Mouse (Mus musculus): ENCODE data around the gene Sec63. TPM values are rescaled to one million over a fixed set of nuclear protein-coding genes. Genes with fewer than 3 reads are reported as not detected.

Sec63 gene
- polyA plus RNA-seq, 1 experiment from 2014 or later: 15.1 TPM

DNA sequence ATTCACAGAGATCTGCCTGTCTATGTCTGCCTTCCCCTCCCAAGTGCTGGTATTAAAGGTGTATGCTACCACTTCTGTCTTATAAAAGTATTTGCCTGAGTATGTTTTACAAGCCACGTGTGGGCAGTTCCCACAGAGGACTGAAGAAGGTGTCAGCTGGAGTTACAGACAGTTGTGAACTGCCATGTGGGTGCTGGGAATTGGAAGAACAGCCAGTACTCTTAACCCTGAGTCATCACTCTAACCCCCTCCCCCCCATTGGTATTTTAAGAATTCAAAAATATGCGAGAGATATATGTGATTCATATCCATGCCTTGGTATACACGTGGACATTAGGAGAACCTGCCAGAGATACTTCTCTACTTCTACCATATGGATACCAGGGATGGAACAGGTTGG lies 20.4 kb downstream of the Sec63 start:
- Histone ChIP-seq H3K36me3 (ENCODE audit: insufficient read depth, low read length) (no peaks in the 10 kb centered on the region), H3K4me2 (replicated peaks; ENCODE audit: low read depth, low read length) (no peak overlapping the region), H3K9ac (replicated peaks; ENCODE audit: low read depth) (no peak overlapping the region), H3K4me3 (ENCODE audit: low read depth, low read length) (no peak overlapping the region), H3K27me3 (replicated peaks; ENCODE audit: insufficient read depth, low read length) (no peaks in the 10 kb centered on the region), H3K27ac (ENCODE audit: low read length) (no peak overlapping the region), H3K4me1 (ENCODE audit: insufficient read depth, low read depth, low read length) (no peaks in the 10 kb centered on the region), H3K9me3 (ENCODE audit: low read length) (no peaks in the 10 kb centered on the region)
- peak; percentile 25; the same call in 1 of the 2 replicates for TF ChIP-seq EP300 (IDR thresholded peaks at IDR 0.05)
- no peak for TF ChIP-seq CTCF (IDR thresholded peaks at IDR 0.05)
- WGBS: 30% methylated on average over 3 of the region's 3 CpGs
- ATAC-seq (no peak; the same call in 1 of the 2 replicates), DNase-seq (ENCODE audit: low spot score) (peak; percentile 16)

DNA sequence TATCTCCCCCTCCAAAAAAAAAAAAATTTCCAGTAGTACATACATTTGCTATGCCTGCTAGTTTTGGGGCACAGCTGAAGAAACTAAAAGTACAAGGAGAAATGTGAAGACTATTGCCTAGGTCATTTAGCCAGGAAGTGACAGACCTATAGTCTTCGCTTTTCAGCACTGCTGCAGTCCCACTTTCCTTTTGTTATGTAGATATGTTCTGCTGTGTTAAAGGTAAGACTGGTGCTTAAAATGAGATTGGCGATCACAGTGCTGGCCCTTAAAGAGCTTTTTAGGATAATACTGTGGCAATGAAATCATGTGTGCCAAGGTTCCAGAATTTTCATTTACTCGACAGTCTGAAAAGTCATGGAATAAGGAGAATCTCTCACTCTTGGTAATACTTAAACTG lies 39.6 kb downstream of the Sec63 start:
- WGBS: 90% methylated on average over 3 of the region's 3 CpGs
- Histone ChIP-seq H3K27ac (ENCODE audit: low read length) (no peak overlapping the region), H3K4me3 (ENCODE audit: low read depth, low read length) (no peak overlapping the region), H3K27me3 (replicated peaks; ENCODE audit: insufficient read depth, low read length) (no peaks in the 10 kb centered on the region), H3K9me3 (ENCODE audit: low read length) (no peaks in the 10 kb centered on the region), H3K4me2 (replicated peaks; ENCODE audit: low read depth, low read length) (no peak overlapping the region), H3K9ac (replicated peaks; ENCODE audit: low read depth) (no peak overlapping the region), H3K36me3 (ENCODE audit: insufficient read depth, low read length) (peaks cover 5% of the 10 kb centered on the region; the same call in 1 of the 2 replicates), H3K4me1 (ENCODE audit: insufficient read depth, low read depth, low read length) (no peaks in the 10 kb centered on the region)
- DNase-seq (ENCODE audit: low spot score) (no peak), ATAC-seq (no peak)
- TF ChIP-seq EP300 (IDR thresholded peaks at IDR 0.05) (no peak), CTCF (IDR thresholded peaks at IDR 0.05) (no peak)

DNA sequence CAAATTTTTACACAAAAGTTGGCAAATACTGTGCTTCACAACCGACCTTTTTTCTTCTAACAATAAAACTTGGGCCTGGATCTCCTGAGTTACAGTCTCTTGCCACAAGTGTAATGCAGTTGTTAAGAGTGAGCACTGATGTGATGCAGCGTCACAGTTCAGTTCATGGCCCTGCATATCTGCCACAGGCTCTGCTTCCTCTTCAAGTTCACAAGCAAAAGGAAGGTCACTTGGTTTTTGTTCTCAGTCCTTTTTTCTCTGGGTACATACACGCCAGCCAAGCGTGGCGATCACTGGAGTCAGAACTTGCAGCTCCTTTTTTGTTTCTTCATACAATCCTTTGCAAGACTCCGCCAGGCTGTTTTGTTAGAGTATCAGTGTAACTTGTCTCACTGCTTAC lies 64.6 kb downstream of the Sec63 start:
- no peaks in the 10 kb centered on the region for H3K4me1 ChIP-seq (ENCODE audit: insufficient read depth, low read depth, low read length)
- no peak overlapping the region for H3K4me3 ChIP-seq (ENCODE audit: low read depth, low read length)
- H3K9me3 ChIP-seq (ENCODE audit: low read length): no peaks in the 10 kb centered on the region
- no peak overlapping the region for H3K4me2 ChIP-seq (replicated peaks; ENCODE audit: low read depth, low read length)
- no peak overlapping the region for H3K27ac ChIP-seq (ENCODE audit: low read length)
- no peak for TF ChIP-seq CTCF (IDR thresholded peaks at IDR 0.05)
- H3K27me3 ChIP-seq (replicated peaks; ENCODE audit: insufficient read depth, low read length): no peaks in the 10 kb centered on the region
- DNase-seq (ENCODE audit: low spot score) (no peak), ATAC-seq (no peak)
- no peak overlapping the region for H3K9ac ChIP-seq (replicated peaks; ENCODE audit: low read depth)
- H3K36me3 ChIP-seq (ENCODE audit: insufficient read depth, low read length): peaks cover 25% of the 10 kb centered on the region
- WGBS: 85% methylated on average over 6 of the region's 6 CpGs

DNA sequence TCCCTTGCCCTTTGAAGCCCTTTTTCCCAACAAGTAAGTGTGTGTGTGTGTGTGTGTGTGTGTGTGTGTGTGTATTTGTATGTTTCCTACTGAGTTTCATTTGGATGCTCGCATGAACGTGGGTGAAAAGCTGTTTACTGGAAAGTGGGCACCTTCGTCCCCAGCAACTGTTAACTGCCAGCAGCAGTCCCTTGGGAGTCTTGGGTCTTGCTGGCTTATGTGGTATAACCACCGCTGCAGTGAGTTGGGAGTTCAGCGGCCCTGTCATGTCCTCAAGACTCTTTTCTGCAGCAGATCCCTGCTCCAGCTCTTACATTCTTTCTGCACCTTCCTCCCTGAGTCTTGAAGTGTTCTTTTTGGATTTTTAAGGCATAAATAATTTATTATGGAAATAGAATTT lies 65.9 kb downstream of the Sec63 start:
- ATAC-seq: no peak
- no peak overlapping the region for H3K9ac ChIP-seq (replicated peaks; ENCODE audit: low read depth)
- no peaks in the 10 kb centered on the region for H3K27me3 ChIP-seq (replicated peaks; ENCODE audit: insufficient read depth, low read length)
- 83% methylated on average over 5 of the region's 5 CpGs for WGBS
- TF ChIP-seq EP300 (IDR thresholded peaks at IDR 0.05) (no peak), CTCF (IDR thresholded peaks at IDR 0.05) (no peak)
- no peaks in the 10 kb centered on the region for H3K4me1 ChIP-seq (ENCODE audit: insufficient read depth, low read depth, low read length)
- H3K9me3 ChIP-seq (ENCODE audit: low read length): no peaks in the 10 kb centered on the region
- peaks cover 25% of the 10 kb centered on the region for H3K36me3 ChIP-seq (ENCODE audit: insufficient read depth, low read length)
- no peak for DNase-seq (ENCODE audit: low spot score)
- H3K4me3 ChIP-seq (ENCODE audit: low read depth, low read length): no peak overlapping the region
- no peak overlapping the region for H3K27ac ChIP-seq (ENCODE audit: low read length)
- no peak overlapping the region for H3K4me2 ChIP-seq (replicated peaks; ENCODE audit: low read depth, low read length)

DNA sequence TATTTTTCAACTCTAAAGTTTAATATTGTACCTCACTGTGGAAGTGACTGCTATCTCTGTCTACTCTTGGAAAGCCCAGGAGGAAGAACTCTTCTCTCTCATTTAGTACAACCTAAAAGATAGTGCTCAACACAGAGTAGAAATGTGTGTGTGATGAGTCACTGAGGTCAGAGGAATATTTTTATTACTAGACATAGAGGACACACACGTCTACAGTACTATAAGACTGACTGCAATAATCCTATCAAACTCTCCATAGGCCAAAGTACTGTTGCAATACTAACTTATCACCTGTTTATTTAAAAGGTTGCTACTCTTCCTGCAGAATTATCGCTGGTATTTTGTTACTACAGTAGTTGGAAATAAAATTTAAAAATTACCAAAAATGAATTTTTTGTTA lies 68.7 kb downstream of the Sec63 start:
- Histone ChIP-seq H3K27me3 (replicated peaks; ENCODE audit: insufficient read depth, low read length) (no peaks in the 10 kb centered on the region), H3K4me3 (ENCODE audit: low read depth, low read length) (no peak overlapping the region), H3K9me3 (ENCODE audit: low read length) (no peaks in the 10 kb centered on the region), H3K4me1 (ENCODE audit: insufficient read depth, low read depth, low read length) (no peaks in the 10 kb centered on the region), H3K9ac (replicated peaks; ENCODE audit: low read depth) (no peak overlapping the region), H3K36me3 (ENCODE audit: insufficient read depth, low read length) (peaks cover 18% of the 10 kb centered on the region), H3K4me2 (replicated peaks; ENCODE audit: low read depth, low read length) (no peak overlapping the region), H3K27ac (ENCODE audit: low read length) (no peak overlapping the region)
- ATAC-seq (no peak), DNase-seq (ENCODE audit: low spot score) (no peak)
- WGBS: 49% methylated on average over 2 of the region's 2 CpGs
- TF ChIP-seq EP300 (IDR thresholded peaks at IDR 0.05) (no peak), CTCF (IDR thresholded peaks at IDR 0.05) (no peak)

DNA sequence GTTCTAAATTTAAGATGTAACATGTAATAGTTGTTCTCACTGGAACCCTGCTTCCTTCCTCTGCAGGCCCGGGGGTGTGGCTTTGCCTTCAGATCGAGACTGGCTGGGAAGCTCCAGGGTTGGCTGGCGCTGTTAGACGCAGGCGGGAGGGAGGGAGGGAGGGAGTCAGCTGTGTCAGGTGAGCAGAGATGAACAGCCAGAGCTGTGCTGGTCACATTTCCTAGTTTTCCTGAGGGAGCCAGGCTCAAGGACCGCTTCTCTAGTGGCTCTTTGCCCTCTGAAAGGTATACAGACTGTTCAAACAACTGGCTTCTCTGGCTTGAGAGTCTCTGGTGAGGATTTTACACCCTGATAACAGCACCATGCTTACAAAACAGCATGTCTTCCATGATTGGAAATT lies 69.1 kb downstream of the Sec63 start:
- no peak overlapping the region for H3K27ac ChIP-seq (ENCODE audit: low read length)
- H3K27me3 ChIP-seq (replicated peaks; ENCODE audit: insufficient read depth, low read length): no peaks in the 10 kb centered on the region
- peaks cover 18% of the 10 kb centered on the region for H3K36me3 ChIP-seq (ENCODE audit: insufficient read depth, low read length)
- no peak overlapping the region for H3K4me2 ChIP-seq (replicated peaks; ENCODE audit: low read depth, low read length)
- H3K4me1 ChIP-seq (ENCODE audit: insufficient read depth, low read depth, low read length): no peaks in the 10 kb centered on the region
- TF ChIP-seq CTCF (IDR thresholded peaks at IDR 0.05) (no peak), EP300 (IDR thresholded peaks at IDR 0.05) (peak; percentile 72)
- H3K4me3 ChIP-seq (ENCODE audit: low read depth, low read length): no peak overlapping the region
- H3K9ac ChIP-seq (replicated peaks; ENCODE audit: low read depth): no peak overlapping the region
- ATAC-seq (peak; percentile 95), DNase-seq (ENCODE audit: low spot score) (peak; percentile 91)
- no peaks in the 10 kb centered on the region for H3K9me3 ChIP-seq (ENCODE audit: low read length)
- 57% methylated on average over 6 of the region's 6 CpGs for WGBS

DNA sequence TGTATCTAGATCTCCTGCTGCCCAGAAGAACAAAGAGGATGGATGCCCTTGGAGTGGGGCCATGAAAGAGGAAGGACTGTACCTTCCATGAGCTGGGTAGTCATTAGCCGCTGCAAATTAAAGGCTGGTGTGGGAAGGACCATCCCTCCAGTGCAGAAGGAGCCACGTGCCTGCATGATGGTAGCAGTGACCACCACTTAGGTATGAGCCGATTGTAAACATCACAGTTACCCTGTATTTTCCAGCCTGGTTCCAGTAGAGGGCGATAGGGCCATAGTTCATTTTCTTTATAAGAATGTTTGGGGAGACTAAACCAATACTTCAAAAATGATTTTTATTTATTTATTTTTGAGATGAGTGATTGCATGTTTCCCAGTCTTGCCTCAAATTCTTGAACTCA lies 71.4 kb downstream of the Sec63 start:
- ATAC-seq (no peak), DNase-seq (ENCODE audit: low spot score) (peak; percentile 34)
- Histone ChIP-seq H3K9me3 (ENCODE audit: low read length) (no peaks in the 10 kb centered on the region), H3K27me3 (replicated peaks; ENCODE audit: insufficient read depth, low read length) (no peaks in the 10 kb centered on the region), H3K4me2 (replicated peaks; ENCODE audit: low read depth, low read length) (no peak overlapping the region), H3K9ac (replicated peaks; ENCODE audit: low read depth) (no peak overlapping the region), H3K4me1 (ENCODE audit: insufficient read depth, low read depth, low read length) (no peaks in the 10 kb centered on the region), H3K4me3 (ENCODE audit: low read depth, low read length) (no peak overlapping the region), H3K27ac (ENCODE audit: low read length) (no peak overlapping the region), H3K36me3 (ENCODE audit: insufficient read depth, low read length) (peaks cover 14% of the 10 kb centered on the region)
- WGBS: 49% methylated on average over 4 of the region's 4 CpGs
- no peak for TF ChIP-seq EP300 (IDR thresholded peaks at IDR 0.05)
- peak; percentile 58 for TF ChIP-seq CTCF (IDR thresholded peaks at IDR 0.05)
